Mouse (Mus musculus): ENCODE measurements around the gene Gm7029. TPM values are rescaled to one million over a fixed set of nuclear protein-coding genes. Genes with fewer than 3 reads are reported as not detected.

Gm7029 gene
- polyA plus RNA-seq, 1 experiment, result not detected

DNA sequence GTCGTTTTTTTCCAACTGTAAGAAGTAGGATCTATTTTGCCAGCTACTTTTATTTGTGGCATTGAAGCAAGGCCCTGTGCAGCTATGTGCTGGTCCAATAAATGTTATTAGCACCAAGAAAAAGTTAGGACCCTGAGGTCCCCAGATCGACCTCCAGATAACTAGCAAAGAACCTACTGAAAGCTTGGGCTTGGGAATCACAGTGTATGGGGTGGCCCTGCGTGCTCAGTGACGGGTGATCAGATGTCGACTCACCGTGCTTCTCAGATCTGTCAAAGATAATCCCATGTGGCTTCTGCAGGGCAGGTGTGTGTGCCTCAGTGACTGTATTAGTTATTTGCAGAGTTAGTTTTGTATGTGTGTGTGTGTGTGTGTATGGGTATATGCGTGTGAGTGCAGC is 47.7 kb downstream of the Gm7029 start:
- Histone ChIP-seq H3K4me3 (ENCODE audit: insufficient read depth, low read length) (no peak overlapping the region), H3K4me1 (ENCODE audit: control insufficient read depth, insufficient read depth, low read length) (peaks cover 5% of the 10 kb centered on the region), H3K27ac (ENCODE audit: insufficient read depth, low read depth, low read length) (no peak overlapping the region)
- TF ChIP-seq CTCF (IDR thresholded peaks at IDR 0.05; ENCODE audit: low read depth, low read length) (no peak), POLR2A (IDR thresholded peaks at IDR 0.05; ENCODE audit: borderline replicate concordance, low read depth, low read length) (no peak)

Other genes starting within 250 kb of the Gm7029 start
- 52.9 and 55.6 TPM in 2 replicates for gene Zfp414, start 244.7 kb upstream of the Gm7029 start, polyA plus RNA-seq (2012; ENCODE audit: insufficient read depth, insufficient read length, missing spikeins)
- 5.3 TPM in 1 of 2 replicates, not detected in the other for gene Pram1, start 235.8 kb upstream of the Gm7029 start, polyA plus RNA-seq (2012; ENCODE audit: insufficient read depth, insufficient read length, missing spikeins)
- gene Hnrnpm, start 187.0 kb upstream of the Gm7029 start, polyA plus RNA-seq (2012; ENCODE audit: insufficient read depth, insufficient read length, missing spikeins), result 320 and 384 TPM in 2 replicates
- 61.3 and 62.9 TPM in 2 replicates for gene March2, start 155.2 kb upstream of the Gm7029 start, polyA plus RNA-seq (2012; ENCODE audit: insufficient read depth, insufficient read length, missing spikeins)
- 128 TPM in 2 replicates for gene Rab11b, start 113.3 kb upstream of the Gm7029 start, polyA plus RNA-seq (2012; ENCODE audit: insufficient read depth, insufficient read length, missing spikeins)
- 8.4 and 11.0 TPM in 2 replicates for gene Angptl4, start 92.0 kb upstream of the Gm7029 start, polyA plus RNA-seq (2012; ENCODE audit: insufficient read depth, insufficient read length, missing spikeins)
- 27.5 and 33.3 TPM in 2 replicates for gene Kank3, start 63.3 kb upstream of the Gm7029 start, polyA plus RNA-seq (2012; ENCODE audit: insufficient read depth, insufficient read length, missing spikeins)
- 1,369 and 1,530 TPM in 2 replicates for gene Rps28, start 49.3 kb upstream of the Gm7029 start, polyA plus RNA-seq (2012; ENCODE audit: insufficient read depth, insufficient read length, missing spikeins)
- gene Ndufa7, start 49.3 kb upstream of the Gm7029 start, polyA plus RNA-seq (2012; ENCODE audit: insufficient read depth, insufficient read length, missing spikeins), result 197 and 199 TPM in 2 replicates
- 4.4 TPM in 2 replicates for gene Cd320, start 30.7 kb upstream of the Gm7029 start, polyA plus RNA-seq (2012; ENCODE audit: insufficient read depth, insufficient read length, missing spikeins)
- 35.5 and 36.3 TPM in 2 replicates for gene Kifc1, start 16.8 kb downstream of the Gm7029 start, polyA plus RNA-seq (2012; ENCODE audit: insufficient read depth, insufficient read length, missing spikeins)
- 3.5 and 6.4 TPM in 2 replicates for gene Platr17, start 31.3 kb downstream of the Gm7029 start, polyA plus RNA-seq (2012; ENCODE audit: insufficient read depth, insufficient read length, missing spikeins)
- 58.1 and 69.3 TPM in 2 replicates for gene Daxx, start 35.6 kb downstream of the Gm7029 start, polyA plus RNA-seq (2012; ENCODE audit: insufficient read depth, insufficient read length, missing spikeins)
- gene Tapbp, start 42.1 kb downstream of the Gm7029 start, polyA plus RNA-seq (2012; ENCODE audit: insufficient read depth, insufficient read length, missing spikeins), result 389 and 454 TPM in 2 replicates
- 21.8 and 24.0 TPM in 2 replicates for gene Zbtb22, start 42.1 kb downstream of the Gm7029 start, polyA plus RNA-seq (2012; ENCODE audit: insufficient read depth, insufficient read length, missing spikeins)
- 209 and 216 TPM in 2 replicates for gene Rgl2, start 55.7 kb downstream of the Gm7029 start, polyA plus RNA-seq (2012; ENCODE audit: insufficient read depth, insufficient read length, missing spikeins)
- 54.1 and 54.9 TPM in 2 replicates for gene Pfdn6, start 66.5 kb downstream of the Gm7029 start, polyA plus RNA-seq (2012; ENCODE audit: insufficient read depth, insufficient read length, missing spikeins)
- 10.1 and 10.2 TPM in 2 replicates for gene Wdr46, start 66.8 kb downstream of the Gm7029 start, polyA plus RNA-seq (2012; ENCODE audit: insufficient read depth, insufficient read length, missing spikeins)
- 8.3 and 8.7 TPM in 2 replicates for gene B3galt4, start 77.7 kb downstream of the Gm7029 start, polyA plus RNA-seq (2012; ENCODE audit: insufficient read depth, insufficient read length, missing spikeins)
- gene Vps52, start 82.0 kb downstream of the Gm7029 start, polyA plus RNA-seq (2012; ENCODE audit: insufficient read depth, insufficient read length, missing spikeins), result 41.3 and 49.7 TPM in 2 replicates
- 1,144 and 1,230 TPM in 2 replicates for gene Rps18, start 82.2 kb downstream of the Gm7029 start, polyA plus RNA-seq (2012; ENCODE audit: insufficient read depth, insufficient read length, missing spikeins)
- 2,635 and 2,812 TPM in 2 replicates for gene H2-K1, start 126.5 kb downstream of the Gm7029 start, polyA plus RNA-seq (2012; ENCODE audit: insufficient read depth, insufficient read length, missing spikeins)
- 22.8 and 22.9 TPM in 2 replicates for gene Ring1, start 150.8 kb downstream of the Gm7029 start, polyA plus RNA-seq (2012; ENCODE audit: insufficient read depth, insufficient read length, missing spikeins)
- gene H2-Ke6, start 154.2 kb downstream of the Gm7029 start, polyA plus RNA-seq (2012; ENCODE audit: insufficient read depth, insufficient read length, missing spikeins), result 64.2 and 78.0 TPM in 2 replicates
- 62.3 and 70.1 TPM in 2 replicates for gene Slc39a7, start 157.8 kb downstream of the Gm7029 start, polyA plus RNA-seq (2012; ENCODE audit: insufficient read depth, insufficient read length, missing spikeins)
- 50.2 and 51.9 TPM in 2 replicates for gene Rxrb, start 158.0 kb downstream of the Gm7029 start, polyA plus RNA-seq (2012; ENCODE audit: insufficient read depth, insufficient read length, missing spikeins)
- gene Col11a2, start 165.6 kb downstream of the Gm7029 start, polyA plus RNA-seq (2012; ENCODE audit: insufficient read depth, insufficient read length, missing spikeins), result 0.51 and 0.61 TPM in 2 replicates
- gene H2-Oa, start 218.5 kb downstream of the Gm7029 start, polyA plus RNA-seq (2012; ENCODE audit: insufficient read depth, insufficient read length, missing spikeins), result 0.88 TPM in 1 of 2 replicates, not detected in the other
- 206 and 214 TPM in 2 replicates for gene H2-DMa, start 245.7 kb downstream of the Gm7029 start, polyA plus RNA-seq (2012; ENCODE audit: insufficient read depth, insufficient read length, missing spikeins)
- gene Brd2, start 248.8 kb downstream of the Gm7029 start, polyA plus RNA-seq (2012; ENCODE audit: insufficient read depth, insufficient read length, missing spikeins), result 156 and 185 TPM in 2 replicates

All from bone marrow macrophage, adult 2 months (primary cell).